Mouse (Mus musculus) layer of hippocampus, adult 9-11 months (tissue): ENCODE measurements around the gene Rgma.

Source experiments
- DNase-seq: peaks from one replicate; pipeline ENCODE4 v3.0.0; 2022

Rgma gene

DNA sequence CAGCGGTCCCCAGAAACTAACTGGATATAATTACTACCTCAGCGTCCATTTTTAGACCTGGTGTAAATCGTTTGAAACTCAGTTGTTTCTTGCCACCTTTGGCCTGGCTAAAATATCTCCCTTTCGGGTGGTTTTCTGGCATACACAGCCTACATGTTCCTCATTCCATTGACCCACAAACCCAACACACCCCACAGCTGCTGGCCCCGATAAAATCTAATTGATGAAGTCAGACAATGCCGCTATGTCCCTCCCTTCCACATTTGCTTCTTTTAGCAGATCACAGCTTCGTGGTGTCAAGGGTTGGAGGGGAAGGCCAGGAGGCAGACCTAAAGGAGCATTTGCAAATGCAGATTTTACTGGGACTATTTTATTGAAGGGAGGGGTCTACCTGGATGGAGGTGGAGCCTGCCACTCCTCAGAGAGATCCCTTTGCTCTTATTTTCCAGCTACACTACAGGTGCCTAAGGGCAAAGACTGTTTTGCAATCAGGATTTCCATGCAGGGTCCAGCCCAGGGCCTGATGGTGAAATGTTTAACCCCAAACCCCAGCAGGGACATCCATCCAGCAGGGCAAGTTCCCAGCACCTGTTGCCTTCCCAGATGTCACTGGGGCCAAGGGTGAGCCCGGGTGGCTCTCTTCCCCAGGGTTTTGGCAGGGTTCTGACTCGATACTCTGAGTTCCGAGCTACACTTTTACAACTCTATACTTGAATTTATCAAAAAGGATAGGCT is 3.6 kb upstream of the Rgma start:
- DNase-seq, result no peak

DNA sequence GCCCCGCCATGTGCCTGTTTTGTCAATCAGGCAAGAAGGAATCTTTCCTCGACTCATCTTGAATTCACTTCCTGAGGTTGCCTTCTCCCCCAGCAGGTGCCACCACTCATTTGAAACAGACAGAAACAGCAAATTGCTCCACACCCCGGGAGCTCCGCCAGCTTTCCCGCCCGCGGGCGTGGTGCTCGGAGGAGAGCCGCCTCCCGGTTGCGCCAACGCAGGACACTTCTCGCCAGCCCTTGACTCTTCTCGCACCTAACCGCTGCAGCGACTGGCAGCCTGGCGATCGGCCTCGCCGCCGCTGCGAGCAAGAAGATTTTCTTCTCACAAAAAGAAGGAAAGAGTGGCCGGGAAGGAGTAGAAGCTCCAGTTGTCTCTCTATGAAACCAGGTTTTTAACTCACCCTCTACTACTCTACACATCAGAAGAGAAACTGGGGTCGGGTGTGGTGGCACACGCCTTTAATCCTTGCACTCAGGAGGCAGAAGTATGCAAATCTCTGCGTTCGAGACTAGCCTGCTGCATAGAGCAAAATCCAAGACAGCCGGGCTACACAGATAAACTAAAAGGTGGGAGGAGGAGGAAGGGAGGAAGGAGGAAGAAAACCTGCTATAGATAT is 2.8 kb upstream of the Rgma start:
- peak; percentile 30 for DNase-seq

DNA sequence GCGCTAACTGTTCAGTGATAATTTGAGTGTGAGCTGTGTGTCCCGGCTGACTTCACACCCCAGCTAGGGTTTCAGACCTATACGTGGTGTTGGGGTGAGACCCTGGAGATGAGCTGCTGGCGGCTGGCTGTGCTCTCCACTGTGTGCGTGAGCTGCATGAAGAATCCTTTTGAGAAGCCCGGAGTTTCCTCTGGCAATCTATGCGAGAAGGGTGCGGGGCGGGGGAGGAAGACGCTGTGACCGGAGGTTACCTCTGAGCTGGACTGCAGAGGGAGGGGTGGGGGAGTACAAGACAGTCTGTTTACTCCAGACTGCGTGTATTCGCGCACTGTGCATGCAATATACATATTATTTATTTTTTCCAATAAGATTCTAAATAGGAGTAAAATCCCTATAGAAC is 582 bp upstream of the Rgma start:
- peak; percentile 37 for DNase-seq

DNA sequence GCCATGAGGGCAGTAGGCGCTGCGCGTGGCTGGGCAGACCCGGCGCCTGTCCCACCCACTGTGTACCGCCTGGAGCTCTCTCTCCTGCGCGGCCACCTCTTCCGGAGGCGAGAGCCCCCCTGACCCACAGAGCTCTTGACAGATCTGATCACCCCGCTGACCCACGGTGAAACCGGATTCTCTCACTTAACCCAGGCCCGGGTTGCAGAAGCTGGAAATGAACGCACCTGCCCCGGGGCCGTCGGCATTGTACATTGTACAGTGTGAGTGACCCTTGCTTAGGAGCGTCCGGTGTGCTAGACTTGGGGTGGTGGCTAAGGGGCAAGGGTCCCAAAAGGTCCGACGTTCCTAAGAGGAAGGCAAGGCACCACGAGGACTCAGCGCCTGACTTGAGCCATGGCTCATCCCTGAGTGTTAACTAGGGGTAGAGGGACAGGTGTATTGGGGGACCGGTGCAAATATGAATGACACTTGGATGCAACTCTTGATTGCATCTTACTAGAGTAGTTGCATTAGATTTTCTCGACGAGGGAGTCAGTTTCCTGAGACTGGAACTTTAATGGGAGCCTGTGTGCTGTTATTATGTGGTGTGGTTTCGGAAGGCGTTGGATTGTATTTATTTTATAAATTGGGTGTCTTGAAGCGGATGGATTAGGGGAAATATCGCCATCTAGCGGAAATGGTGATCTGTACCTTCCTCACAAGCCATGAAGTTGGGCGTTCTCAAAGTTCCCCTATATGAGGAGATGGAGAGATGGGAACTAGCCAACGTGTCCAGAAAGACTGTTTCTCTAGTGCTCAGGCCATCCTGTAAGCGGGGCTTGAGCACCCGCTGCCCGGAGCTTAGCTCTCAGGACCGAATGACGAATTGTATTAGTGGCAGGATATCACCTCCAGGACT is 1.0 kb downstream of the Rgma start:
- DNase-seq, result peak; percentile 79

DNA sequence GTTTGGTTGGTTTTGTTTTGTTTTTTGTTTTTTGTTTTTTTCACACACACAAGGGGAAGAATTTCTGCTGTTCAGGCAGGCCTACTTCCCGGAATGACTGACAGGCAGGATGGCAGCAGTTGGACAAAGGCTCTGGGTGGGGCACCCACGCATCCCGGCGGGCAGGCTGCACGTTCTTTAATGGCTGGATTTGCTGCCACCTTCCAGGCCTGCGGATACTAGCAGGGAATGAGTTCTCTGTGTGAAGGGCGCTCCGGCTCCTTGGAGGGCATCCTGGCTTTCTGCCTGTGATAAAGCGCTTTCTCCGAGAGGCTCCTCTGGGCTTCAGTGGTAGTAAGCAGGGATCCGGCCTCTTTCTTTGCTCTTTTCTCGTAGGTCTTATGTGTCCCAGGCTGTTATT is 2.0 kb downstream of the Rgma start:
- DNase-seq, result no peak

DNA sequence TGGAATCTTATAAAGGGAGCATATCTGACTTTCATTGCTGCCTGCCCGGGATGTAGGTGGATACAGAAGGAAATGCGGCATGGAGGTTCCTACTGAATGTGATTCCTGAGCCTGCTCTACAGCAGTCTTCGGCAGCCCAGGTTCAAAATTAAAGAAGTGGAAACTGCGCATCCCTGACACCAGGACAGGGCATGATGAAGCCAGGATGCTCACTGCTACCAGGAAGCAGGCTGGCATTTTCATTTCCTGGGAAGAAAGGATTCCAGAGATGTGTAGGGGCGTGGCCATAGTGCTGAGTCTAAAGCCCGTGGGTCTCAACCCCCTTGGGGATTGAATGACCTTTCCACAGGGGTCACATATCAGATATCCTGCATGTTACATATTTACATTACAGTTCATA is 2.7 kb downstream of the Rgma start:
- no peak for DNase-seq

DNA sequence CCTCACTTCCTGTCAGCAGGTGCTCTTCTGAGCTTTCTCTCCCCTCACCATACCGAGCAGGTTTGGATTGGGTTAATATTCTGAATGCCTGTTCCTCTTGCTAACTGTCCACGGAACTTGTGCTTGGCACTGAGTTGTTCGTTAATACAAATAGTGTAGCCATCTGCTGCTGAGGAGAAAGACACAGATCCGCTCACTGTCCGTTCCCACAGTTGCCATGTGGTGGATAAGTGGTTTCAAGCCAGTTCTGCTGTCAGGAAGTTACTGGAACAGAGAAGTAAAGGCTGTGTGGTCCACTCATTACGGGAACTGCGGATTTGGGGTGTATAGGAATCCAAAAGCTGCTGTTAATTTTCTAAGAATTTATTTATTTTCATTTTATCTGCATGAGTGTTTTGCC is 7.5 kb downstream of the Rgma start:
- DNase-seq, result peak; percentile 20

DNA sequence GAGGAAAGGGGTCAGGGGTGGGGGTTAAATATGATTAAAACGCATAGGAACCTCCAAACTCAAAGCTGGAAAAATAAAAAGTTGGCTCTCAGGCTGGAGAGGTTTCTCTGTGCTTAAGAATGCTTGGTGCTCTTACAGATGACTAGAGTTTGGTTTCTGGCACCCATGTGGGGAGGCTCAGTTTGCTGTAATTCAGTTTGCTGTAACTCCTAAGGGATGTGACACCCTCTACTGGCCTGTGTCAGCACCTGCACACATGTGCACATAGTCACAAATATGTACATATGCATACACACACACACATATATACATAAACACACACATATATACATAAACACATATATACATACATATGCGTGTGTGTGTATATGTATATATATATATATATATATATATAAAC is 13.6 kb downstream of the Rgma start:
- no peak for DNase-seq

DNA sequence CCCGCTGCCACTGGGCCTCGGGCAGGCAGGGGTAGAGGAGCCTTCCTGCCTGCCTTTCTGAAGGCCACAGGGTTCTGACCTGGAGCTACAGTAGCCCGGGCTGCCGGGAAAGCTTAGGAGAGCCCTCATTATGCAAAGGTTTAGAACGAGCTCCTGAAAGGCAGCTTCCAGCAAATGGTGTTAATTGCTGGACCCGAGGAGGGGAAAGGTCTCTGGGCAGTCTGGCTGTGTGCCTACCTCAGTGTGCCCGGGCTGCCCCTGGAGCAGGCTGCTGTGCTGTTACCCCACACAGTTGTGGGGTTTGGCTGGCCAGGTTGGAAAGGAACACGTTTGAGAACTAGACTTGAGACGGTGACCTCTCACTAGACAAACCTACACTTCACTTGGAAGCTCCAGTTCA is 14.1 kb downstream of the Rgma start:
- no peak for DNase-seq

DNA sequence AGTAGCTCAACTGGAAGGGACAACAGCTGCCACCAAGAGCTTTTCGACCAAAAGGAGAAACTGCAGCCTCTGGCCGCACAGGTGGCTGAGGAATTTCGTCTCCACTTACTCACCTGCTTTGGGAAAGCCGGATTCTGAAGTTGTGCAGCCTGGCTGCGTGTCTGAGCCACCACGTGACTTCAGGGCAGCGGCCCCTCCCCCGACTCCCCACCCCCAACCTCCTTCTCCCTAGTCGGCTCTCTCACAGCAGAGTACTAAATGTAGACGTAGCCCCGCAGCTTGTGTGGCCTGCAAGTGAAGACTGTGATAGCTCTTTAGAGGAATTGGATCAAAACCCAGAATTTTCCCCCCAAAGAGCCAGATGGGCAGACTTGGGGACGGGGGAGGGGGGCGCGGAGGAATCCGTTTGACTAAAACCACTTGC is 14.6 kb downstream of the Rgma start:
- no peak for DNase-seq

DNA sequence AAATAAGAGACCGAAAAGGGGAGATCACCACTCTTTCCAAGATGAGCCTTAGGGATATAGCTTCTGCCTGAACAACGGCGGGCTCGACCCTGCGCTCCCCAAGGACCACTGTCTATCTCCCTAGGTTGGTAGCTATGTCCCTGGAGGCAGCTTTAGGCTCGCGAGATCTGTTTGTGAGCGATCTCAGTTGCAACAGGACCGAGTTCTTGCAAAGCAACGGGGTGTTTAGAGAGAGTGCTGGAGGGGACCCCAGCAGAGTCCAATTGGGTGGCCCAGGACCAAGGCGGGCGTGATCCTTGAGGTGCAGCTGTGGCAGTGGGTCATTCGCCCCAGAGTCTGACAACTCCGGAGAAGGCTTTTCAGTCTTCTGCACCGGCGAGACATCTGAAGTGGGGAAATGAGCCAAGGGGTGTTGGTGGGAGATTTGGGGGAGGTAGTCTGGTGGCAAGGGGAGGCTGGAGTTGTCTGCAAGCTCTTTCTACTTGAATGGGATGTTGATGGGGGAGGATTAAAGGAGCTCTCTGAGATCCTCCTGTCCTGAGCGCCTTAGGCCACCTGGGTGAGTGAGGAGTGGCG is 15.2 kb downstream of the Rgma start:
- DNase-seq, result no peak

DNA sequence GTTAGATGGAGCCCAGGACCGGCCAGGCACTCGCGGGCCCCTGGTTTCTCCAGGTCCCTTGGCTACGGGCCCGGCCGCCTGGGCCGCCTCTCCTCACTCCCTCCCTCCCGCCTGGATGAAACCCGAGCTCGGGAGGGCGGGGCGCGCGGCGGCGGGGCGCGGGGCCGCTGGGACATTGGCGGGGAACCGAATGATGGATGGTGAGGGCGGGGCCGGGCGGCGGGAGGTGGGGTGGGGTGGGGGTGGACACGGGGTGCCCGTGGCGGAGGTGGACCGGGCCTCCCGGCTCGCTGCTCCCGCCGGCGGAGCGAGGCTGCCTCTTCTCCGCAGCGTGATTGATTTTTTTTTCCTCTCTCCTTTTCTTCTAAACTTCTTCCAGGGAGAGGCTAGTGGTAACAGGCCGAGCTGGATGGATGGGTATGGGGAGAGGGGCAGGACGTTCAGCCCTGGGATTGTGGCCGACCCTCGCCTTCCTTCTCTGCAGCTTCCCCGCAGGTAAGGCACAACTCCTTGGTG is 15.8 kb downstream of the Rgma start:
- peak; percentile 80 for DNase-seq

DNA sequence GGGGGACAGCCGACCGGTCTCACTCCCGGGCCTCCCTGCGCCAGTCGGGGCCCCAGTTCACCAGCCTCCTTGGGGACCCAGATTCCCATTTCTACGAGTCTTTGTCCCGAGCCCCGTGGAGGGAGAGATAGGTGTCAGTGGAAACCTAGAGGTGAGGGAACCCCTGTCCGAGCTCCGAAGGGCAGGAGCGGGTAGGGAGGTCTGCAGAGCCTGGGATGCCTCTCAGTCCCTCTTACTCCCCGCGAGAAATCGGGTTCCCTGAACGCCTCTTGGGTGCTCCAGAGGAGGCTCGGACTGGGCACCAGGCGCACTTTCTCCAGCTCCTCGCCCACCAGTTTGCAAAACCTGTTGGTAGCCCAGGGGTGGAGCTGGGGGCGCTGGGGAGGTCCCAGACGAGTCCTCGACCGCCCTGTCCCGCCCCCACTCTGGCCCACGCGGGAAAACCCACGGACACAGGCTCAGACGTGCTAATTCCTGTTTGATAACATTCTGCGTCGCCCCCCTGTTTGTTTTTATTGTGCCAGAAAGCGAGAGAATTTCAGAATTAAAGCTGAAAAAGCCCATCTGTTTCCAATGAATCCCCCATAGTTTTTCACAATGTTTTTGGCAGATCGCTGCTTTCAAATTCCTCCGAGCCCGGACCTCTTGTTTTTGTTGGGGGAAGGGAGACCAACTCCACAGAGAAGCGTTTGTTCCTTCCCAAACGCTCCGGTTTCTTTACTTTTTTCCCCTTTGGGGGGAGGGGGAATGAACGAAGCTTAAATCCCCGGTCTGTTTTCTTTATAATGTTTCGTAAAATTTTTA is 16.4 kb downstream of the Rgma start:
- no peak for DNase-seq

DNA sequence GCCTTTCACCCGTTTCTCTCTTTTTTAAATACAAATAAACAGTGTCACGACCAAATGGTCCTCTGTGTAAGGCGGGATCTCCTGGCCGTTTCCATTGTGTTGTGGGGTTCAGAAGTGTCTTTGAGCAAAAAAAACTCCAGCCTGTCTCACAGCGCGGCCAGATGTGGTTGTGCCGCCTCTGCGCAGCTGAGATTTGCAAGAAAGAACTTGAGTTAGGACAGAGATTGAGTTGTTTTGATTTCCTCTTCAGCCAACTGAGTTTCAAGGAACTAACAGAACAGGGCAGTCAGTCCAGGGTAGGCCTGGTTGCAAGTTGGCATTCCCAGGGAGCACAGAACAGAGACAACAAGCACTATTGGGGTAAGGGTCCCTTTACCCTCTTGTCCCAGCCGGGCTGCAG is 17.1 kb downstream of the Rgma start:
- DNase-seq, result no peak

DNA sequence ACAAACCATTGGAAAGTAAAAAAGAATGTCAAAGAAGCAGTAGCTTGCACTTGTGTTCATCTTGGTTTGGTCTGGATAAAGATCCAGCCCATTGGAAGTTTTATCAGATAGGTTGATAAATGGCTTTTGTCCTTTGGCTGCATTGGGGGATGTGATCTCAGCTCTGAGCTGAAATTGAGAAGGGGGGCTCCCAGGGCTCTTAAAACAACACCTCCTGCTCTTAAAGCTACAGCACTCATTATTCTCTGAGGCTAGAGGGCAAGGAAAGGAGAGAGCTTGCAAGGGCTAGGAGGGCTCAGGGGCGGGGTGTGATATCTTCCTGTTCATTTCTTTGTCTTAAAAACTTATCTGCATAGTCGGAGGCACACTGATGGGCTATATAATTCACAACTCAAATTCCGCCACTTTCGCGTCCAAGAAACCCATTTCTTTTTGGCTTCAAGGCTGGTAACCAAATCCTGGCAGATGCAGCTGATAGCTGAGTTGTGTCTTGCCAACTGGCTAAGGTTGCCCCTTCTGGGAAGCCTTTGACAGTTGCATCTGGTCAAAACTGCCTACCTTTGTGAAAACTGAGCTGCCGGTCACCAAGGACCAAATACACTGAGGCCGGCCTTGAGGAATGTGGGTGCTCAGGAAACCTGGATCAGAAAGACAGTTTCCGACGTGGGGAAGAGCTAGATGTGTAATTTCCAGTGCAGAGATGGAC is 18.2 kb downstream of the Rgma start:
- DNase-seq, result no peak

DNA sequence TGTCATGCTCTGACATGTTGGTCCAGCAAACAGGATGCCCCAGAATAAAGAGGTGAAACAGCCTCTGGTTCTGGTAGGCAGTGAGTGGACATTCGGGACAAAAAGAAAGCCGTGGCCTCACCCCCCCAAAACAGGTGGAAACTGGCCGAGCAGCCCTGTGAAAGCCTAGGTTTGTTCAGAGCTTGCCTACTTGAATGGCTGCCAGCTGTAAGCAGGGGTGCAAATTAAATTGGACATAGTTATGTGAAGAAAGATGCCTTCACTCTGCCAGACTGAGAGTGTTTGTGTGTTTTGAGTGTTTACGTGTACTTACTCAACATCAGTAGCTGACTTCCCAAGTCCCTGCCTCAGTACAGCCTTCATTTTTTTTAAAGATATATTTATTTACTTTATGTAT is 18.7 kb downstream of the Rgma start:
- no peak for DNase-seq

DNA sequence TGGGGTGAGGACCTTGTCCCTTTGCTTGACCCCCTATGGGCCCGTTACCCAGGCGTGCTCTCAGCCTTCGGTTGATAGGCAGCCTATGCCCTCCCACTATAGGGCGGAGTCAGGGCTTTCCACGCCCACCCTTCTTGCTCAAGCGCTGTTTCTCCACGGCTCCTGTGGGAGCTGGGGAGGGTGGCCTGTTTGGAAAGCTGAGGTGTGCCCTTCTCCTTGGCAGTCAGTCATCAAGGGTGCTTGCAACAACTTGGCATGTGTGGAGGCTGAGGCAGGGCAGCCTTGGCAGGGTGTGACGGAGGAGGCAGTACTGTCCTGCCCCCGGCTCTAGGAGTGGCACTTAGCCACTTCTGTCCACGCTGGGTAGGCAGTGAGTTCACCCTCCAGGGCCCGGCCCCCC is 23.0 kb downstream of the Rgma start:
- no peak for DNase-seq

DNA sequence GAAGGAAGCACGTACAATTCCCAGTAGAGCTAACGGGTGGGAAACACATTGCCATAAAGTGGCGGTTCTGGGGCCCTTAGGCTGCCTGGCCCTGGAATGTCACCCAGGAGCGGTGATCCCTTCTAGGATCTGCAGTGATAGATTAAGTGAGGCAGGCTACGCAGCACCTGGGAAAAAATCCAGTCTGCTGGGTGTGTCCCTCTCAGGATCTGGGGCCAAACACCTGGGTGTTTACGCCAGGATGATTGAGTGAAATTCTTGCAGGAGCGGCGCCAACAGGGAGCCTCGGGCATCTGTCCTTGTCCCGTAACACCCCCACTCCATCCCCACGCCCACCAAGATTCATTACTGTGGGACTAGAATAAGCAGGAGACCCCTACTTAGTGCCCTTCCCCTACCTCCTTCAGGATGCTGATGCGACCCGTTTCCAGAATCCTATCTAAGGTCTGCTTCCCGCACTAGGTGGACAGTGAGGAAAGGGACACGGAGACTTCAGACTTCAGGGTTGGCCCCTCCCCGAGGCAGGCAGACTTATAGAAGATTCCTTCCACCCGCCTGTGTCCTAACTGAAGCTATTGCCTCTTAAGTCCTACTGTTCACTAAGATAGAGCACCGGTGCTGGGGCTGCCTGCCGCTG is 23.6 kb downstream of the Rgma start:
- no peak for DNase-seq

DNA sequence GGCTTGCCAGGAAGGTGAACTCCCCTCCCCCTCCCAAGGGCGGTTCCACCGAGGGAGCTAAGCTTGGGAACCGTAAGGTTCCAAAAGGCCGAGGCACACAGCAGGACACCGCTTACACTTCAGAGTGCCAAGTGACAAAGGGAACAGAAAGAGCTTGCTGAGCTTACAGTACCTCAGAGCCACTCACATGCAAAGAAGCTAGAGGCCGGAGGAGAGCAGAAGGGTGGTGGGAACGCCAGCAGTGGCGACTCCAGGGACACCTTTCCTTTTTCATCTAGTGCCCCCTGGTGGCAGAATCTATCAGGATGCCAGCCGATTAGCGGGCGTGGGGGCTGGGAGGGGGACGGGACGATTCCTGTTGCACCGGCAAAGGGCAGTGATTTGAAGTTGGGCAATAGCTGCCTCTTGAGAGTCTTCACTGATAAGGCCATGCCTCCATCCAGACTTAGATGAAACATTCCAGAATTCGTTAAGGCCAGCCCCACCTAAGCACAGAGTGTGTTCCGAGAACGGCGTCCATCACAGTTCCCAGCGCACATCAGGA is 24.3 kb downstream of the Rgma start:
- DNase-seq, result no peak

DNA sequence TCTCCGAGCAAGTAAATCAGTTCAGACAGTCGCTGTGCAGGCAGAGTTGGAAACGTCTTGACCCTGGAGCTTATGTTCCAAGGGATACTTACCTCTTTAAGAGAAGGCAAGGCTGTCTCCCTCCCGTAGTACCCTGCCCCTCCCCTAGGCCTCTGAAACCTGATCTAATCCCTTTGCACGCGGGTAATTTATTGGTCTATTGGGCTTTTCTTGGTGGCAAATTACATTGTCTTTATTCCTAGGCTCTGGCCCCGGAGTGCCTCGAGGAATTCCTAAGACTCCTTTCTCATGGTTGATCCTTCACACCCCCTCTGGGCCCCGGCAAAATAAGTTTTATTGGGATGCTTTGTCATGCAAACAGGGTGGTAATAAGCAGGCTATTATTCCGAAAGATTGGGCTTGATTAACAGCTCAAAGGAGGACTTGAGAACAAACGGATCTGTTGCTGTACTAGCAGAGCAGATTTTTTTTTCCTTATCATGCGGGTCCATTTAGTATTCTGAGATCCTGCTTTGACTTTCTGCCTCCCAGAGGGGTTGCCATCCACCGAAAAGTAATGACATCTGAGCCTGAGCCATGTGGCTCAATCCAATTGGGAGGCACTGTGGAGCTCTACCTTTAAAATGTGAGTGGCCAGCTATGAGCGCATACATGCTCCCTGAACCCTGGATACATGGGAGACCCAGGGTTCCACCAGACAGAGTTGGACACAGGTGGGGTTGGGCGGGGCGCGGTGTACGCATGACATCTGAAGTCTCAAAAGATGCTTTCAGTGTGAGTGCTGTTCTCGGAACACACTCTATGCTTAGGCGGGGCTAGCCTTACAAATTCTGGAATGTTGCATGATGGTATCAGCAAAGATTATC is 25.0 kb downstream of the Rgma start:
- no peak for DNase-seq
